Mouse (Mus musculus): ENCODE data around the gene Apold1. TPM values are rescaled to one million over a fixed set of nuclear protein-coding genes. Genes with fewer than 3 reads are reported as not detected.
A peak's percentile ranks its signal among the peaks of the same experiment; 100 is the strongest.

Apold1 gene
- polyA plus RNA-seq (2015; fragmentation: Nextera tagmentation; extraction: Ambion mirVana) = 8.2 and 8.8 TPM in 2 replicates

- peak within 1 kb of the TSS; percentile 77 for H3K4me3 ChIP-seq
- H3K27me3 ChIP-seq = no peaks in the 10 kb centered on the region
- H3K4me2 ChIP-seq = peak within 1 kb of the TSS; percentile 96
- H3K9ac ChIP-seq = no peak within 1 kb of the TSS; the same call in 1 of the 2 replicates
- H3K9me3 ChIP-seq (replicated peaks) = no peaks in the 10 kb centered on the region
- 44% methylated on average over 22 of the region's 22 CpGs for WGBS
- no peaks in the 10 kb centered on the region for H3K36me3 ChIP-seq
- peak; percentile 48 for ATAC-seq (replicated peaks; ENCODE audit: insufficient number of reproducible peaks, insufficient read depth, low FRiP score, low read depth)
- peaks cover 20% of the 10 kb centered on the region for H3K4me1 ChIP-seq (replicated peaks)
- H3K27ac ChIP-seq = peak within 1 kb of the TSS; percentile 72
These were observed at the start of gene Apold1 for GRCm38 (mm10) chr6:134981231-134982062. TSS of gene Apold1 (plus strand) at chr6:134981718.

- peaks cover 20% of the 10 kb centered on the region for H3K4me1 ChIP-seq (replicated peaks)
- peak overlapping the region; percentile 45; the same call in 1 of the 2 replicates for H3K27ac ChIP-seq
- H3K36me3 ChIP-seq = no peaks in the 10 kb centered on the region
- no peak for ATAC-seq (replicated peaks; ENCODE audit: insufficient number of reproducible peaks, insufficient read depth, low FRiP score, low read depth)
- H3K4me3 ChIP-seq = 0 out of 2 replicates have a peak overlapping the region, but pooled peaks have one; percentile 7
- no peaks in the 10 kb centered on the region for H3K27me3 ChIP-seq
- 59% methylated on average over 12 of the region's 12 CpGs for WGBS
- peak overlapping the region; percentile 20; the same call in 1 of the 2 replicates for H3K9ac ChIP-seq
- peak overlapping the region; percentile 40 for H3K4me2 ChIP-seq
- no peaks in the 10 kb centered on the region for H3K9me3 ChIP-seq (replicated peaks)
These were observed 48.9 kb upstream of the Apold1 start for GRCm38 (mm10) chr6:134932486-134933206.

GRCm38 (mm10) chr6:134933207-134933558 lies 48.3 kb upstream of the Apold1 start:
- WGBS = 84% methylated on average over 2 of the region's 2 CpGs
- H3K9me3 ChIP-seq (replicated peaks) = no peaks in the 10 kb centered on the region
- no peak overlapping the region for H3K4me3 ChIP-seq
- H3K9ac ChIP-seq = no peak overlapping the region
- H3K27me3 ChIP-seq = no peaks in the 10 kb centered on the region
- ATAC-seq (replicated peaks; ENCODE audit: insufficient number of reproducible peaks, insufficient read depth, low FRiP score, low read depth) = no peak
- H3K36me3 ChIP-seq = no peaks in the 10 kb centered on the region
- no peak overlapping the region for H3K4me2 ChIP-seq
- H3K27ac ChIP-seq = peak overlapping the region; percentile 45; the same call in 1 of the 2 replicates
- peaks cover 20% of the 10 kb centered on the region for H3K4me1 ChIP-seq (replicated peaks)

GRCm38 (mm10) chr6:134934305-134934704 lies 47.2 kb upstream of the Apold1 start:
- H3K27ac ChIP-seq = no peak overlapping the region
- no peaks in the 10 kb centered on the region for H3K36me3 ChIP-seq
- H3K9ac ChIP-seq = no peak overlapping the region
- peaks cover 20% of the 10 kb centered on the region for H3K4me1 ChIP-seq (replicated peaks)
- no peaks in the 10 kb centered on the region for H3K27me3 ChIP-seq
- 91% methylated on average over 5 of the region's 5 CpGs for WGBS
- H3K4me2 ChIP-seq = no peak overlapping the region
- H3K9me3 ChIP-seq (replicated peaks) = no peaks in the 10 kb centered on the region
- no peak for ATAC-seq (replicated peaks; ENCODE audit: insufficient number of reproducible peaks, insufficient read depth, low FRiP score, low read depth)
- H3K4me3 ChIP-seq = no peak overlapping the region

- Histone ChIP-seq H3K9ac (no peak overlapping the region), H3K27me3 (no peaks in the 10 kb centered on the region), H3K36me3 (peaks cover 12% of the 10 kb centered on the region; the same call in 1 of the 2 replicates), H3K9me3 (replicated peaks) (no peaks in the 10 kb centered on the region), H3K27ac (no peak overlapping the region), H3K4me1 (replicated peaks) (peaks cover 17% of the 10 kb centered on the region), H3K4me2 (no peak overlapping the region), H3K4me3 (no peak overlapping the region)
- ATAC-seq (replicated peaks; ENCODE audit: insufficient number of reproducible peaks, insufficient read depth, low FRiP score, low read depth) = no peak
- WGBS = 78% methylated on average over 4 of the region's 4 CpGs
These were observed 41.7 kb upstream of the Apold1 start for GRCm38 (mm10) chr6:134939781-134940180.

- Histone ChIP-seq H3K27me3 (no peaks in the 10 kb centered on the region), H3K4me3 (no peak overlapping the region), H3K4me2 (no peak overlapping the region), H3K36me3 (peaks cover 12% of the 10 kb centered on the region; the same call in 1 of the 2 replicates), H3K27ac (0 out of 2 replicates have a peak overlapping the region, but pooled peaks have one; percentile 15), H3K4me1 (replicated peaks) (peaks cover 31% of the 10 kb centered on the region), H3K9ac (no peak overlapping the region), H3K9me3 (replicated peaks) (no peaks in the 10 kb centered on the region)
- no peak for ATAC-seq (replicated peaks; ENCODE audit: insufficient number of reproducible peaks, insufficient read depth, low FRiP score, low read depth)
- WGBS = 75% methylated on average over 13 of the region's 13 CpGs
These were observed 37.6 kb upstream of the Apold1 start for GRCm38 (mm10) chr6:134943759-134944407.

- H3K9me3 ChIP-seq (replicated peaks) = no peaks in the 10 kb centered on the region
- H3K27ac ChIP-seq = peak overlapping the region; percentile 32
- WGBS = 43% methylated on average over 6 of the region's 6 CpGs
- no peak overlapping the region for H3K4me2 ChIP-seq
- no peak for ATAC-seq (replicated peaks; ENCODE audit: insufficient number of reproducible peaks, insufficient read depth, low FRiP score, low read depth)
- H3K4me3 ChIP-seq = no peak overlapping the region
- H3K36me3 ChIP-seq = peaks cover 10% of the 10 kb centered on the region; the same call in 1 of the 2 replicates
- no peaks in the 10 kb centered on the region for H3K27me3 ChIP-seq
- H3K9ac ChIP-seq = no peak overlapping the region; the same call in 1 of the 2 replicates
- peaks cover 31% of the 10 kb centered on the region for H3K4me1 ChIP-seq (replicated peaks)
These were observed 35.5 kb upstream of the Apold1 start for GRCm38 (mm10) chr6:134946054-134946453.

GRCm38 (mm10) chr6:134946858-134947257 lies 34.7 kb upstream of the Apold1 start:
- peaks cover 31% of the 10 kb centered on the region for H3K4me1 ChIP-seq (replicated peaks)
- WGBS = 76% methylated on average over 9 of the region's 9 CpGs
- no peak overlapping the region for H3K9ac ChIP-seq
- peaks cover 10% of the 10 kb centered on the region; the same call in 1 of the 2 replicates for H3K36me3 ChIP-seq
- H3K9me3 ChIP-seq (replicated peaks) = no peaks in the 10 kb centered on the region
- H3K4me3 ChIP-seq = no peak overlapping the region
- no peaks in the 10 kb centered on the region for H3K27me3 ChIP-seq
- H3K27ac ChIP-seq = no peak overlapping the region
- no peak overlapping the region for H3K4me2 ChIP-seq
- ATAC-seq (replicated peaks; ENCODE audit: insufficient number of reproducible peaks, insufficient read depth, low FRiP score, low read depth) = no peak

- H3K27me3 ChIP-seq = no peaks in the 10 kb centered on the region
- H3K4me2 ChIP-seq = no peak overlapping the region
- H3K4me1 ChIP-seq (replicated peaks) = peaks cover 28% of the 10 kb centered on the region
- H3K36me3 ChIP-seq = peaks cover 8% of the 10 kb centered on the region; the same call in 1 of the 2 replicates
- H3K4me3 ChIP-seq = no peak overlapping the region
- H3K9me3 ChIP-seq (replicated peaks) = no peaks in the 10 kb centered on the region
- H3K27ac ChIP-seq = no peak overlapping the region
- ATAC-seq (replicated peaks; ENCODE audit: insufficient number of reproducible peaks, insufficient read depth, low FRiP score, low read depth) = no peak
- 38% methylated on average over 13 of the region's 13 CpGs for WGBS
- H3K9ac ChIP-seq = no peak overlapping the region
These were observed 34.0 kb upstream of the Apold1 start for GRCm38 (mm10) chr6:134947311-134948087.

GRCm38 (mm10) chr6:134948522-134949061 lies 32.9 kb upstream of the Apold1 start:
- Histone ChIP-seq H3K4me1 (replicated peaks) (peaks cover 18% of the 10 kb centered on the region), H3K27me3 (no peaks in the 10 kb centered on the region), H3K9ac (no peak overlapping the region), H3K9me3 (replicated peaks) (no peaks in the 10 kb centered on the region), H3K4me3 (no peak overlapping the region), H3K4me2 (no peak overlapping the region), H3K36me3 (peaks cover 11% of the 10 kb centered on the region; the same call in 1 of the 2 replicates), H3K27ac (no peak overlapping the region)
- 56% methylated on average over 11 of the region's 11 CpGs for WGBS
- no peak for ATAC-seq (replicated peaks; ENCODE audit: insufficient number of reproducible peaks, insufficient read depth, low FRiP score, low read depth)

All from heart, embryonic 15.5 days (tissue).